Mouse (Mus musculus) skeletal muscle tissue, adult 2 months (tissue): ENCODE measurements around the gene Opa1.
A peak's percentile ranks its signal among the peaks of the same experiment; 100 is the strongest.

Source experiments
- DNase-seq: peaks from one replicate; pipeline ENCODE4 v3.0.0-alpha.2; 2012; ENCODE audit warnings: low read depth, low spot score

Gene Opa1

GRCm38 (mm10) chr16:29579167-29579786 lies at the start of gene Opa1:
Opa1 (plus strand) TSS chr16:29579334.
- DNase-seq, result peak; percentile 97

GRCm38 (mm10) chr16:29533641-29534040 lies 45.5 kb upstream of the Opa1 start:
- DNase-seq, result no peak

- no peak for DNase-seq
Observed at GRCm38 (mm10) chr16:29535866-29536265, 43.3 kb upstream of the Opa1 start.

GRCm38 (mm10) chr16:29536411-29537204 lies 42.5 kb upstream of the Opa1 start:
- DNase-seq, result no peak

- DNase-seq, result no peak
Observed at GRCm38 (mm10) chr16:29539906-29540305, 39.2 kb upstream of the Opa1 start.

GRCm38 (mm10) chr16:29541261-29541683 lies 37.9 kb upstream of the Opa1 start:
- no peak for DNase-seq

GRCm38 (mm10) chr16:29544829-29545228 lies 34.3 kb upstream of the Opa1 start, which contains the start of gene Atp13a4:
Atp13a4 (minus strand) TSS chr16:29544864.
- no peak for DNase-seq

- no peak for DNase-seq
Observed at GRCm38 (mm10) chr16:29559667-29560066, 19.5 kb upstream of the Opa1 start.

GRCm38 (mm10) chr16:29560454-29560853 lies 18.7 kb upstream of the Opa1 start:
- no peak for DNase-seq

- DNase-seq, result peak; percentile 7
Observed at GRCm38 (mm10) chr16:29560869-29561268, 18.3 kb upstream of the Opa1 start.

GRCm38 (mm10) chr16:29574013-29574412 lies 5.1 kb upstream of the Opa1 start:
- no peak for DNase-seq

GRCm38 (mm10) chr16:29575620-29576019 lies 3.5 kb upstream of the Opa1 start:
- no peak for DNase-seq

GRCm38 (mm10) chr16:29579787-29580176 lies 648 bp downstream of the Opa1 start:
- DNase-seq, result no peak

- no peak for DNase-seq
Observed at GRCm38 (mm10) chr16:29592171-29592570, 13.0 kb downstream of the Opa1 start.

- DNase-seq, result no peak
Observed at GRCm38 (mm10) chr16:29597122-29597521, 18.0 kb downstream of the Opa1 start.

GRCm38 (mm10) chr16:29605546-29605945 lies 26.4 kb downstream of the Opa1 start:
- no peak for DNase-seq

GRCm38 (mm10) chr16:29607131-29607530 lies 28.0 kb downstream of the Opa1 start:
- DNase-seq, result no peak

GRCm38 (mm10) chr16:29614762-29615161 lies 35.6 kb downstream of the Opa1 start:
- DNase-seq, result no peak

- peak; percentile 12 for DNase-seq
Observed at GRCm38 (mm10) chr16:29629053-29629452, 49.9 kb downstream of the Opa1 start.

GRCm38 (mm10) chr16:29635780-29636179 lies 56.6 kb downstream of the Opa1 start:
- no peak for DNase-seq

- DNase-seq, result no peak
Observed at GRCm38 (mm10) chr16:29642376-29642775, 63.2 kb downstream of the Opa1 start.

GRCm38 (mm10) chr16:29644871-29645270 lies 65.7 kb downstream of the Opa1 start:
- DNase-seq, result no peak

- no peak for DNase-seq
Observed at GRCm38 (mm10) chr16:29646202-29646601, 67.1 kb downstream of the Opa1 start.
